Mouse (Mus musculus) forebrain, postnatal 0 days (tissue): ENCODE results near the gene Lrch1. TPM values are rescaled to one million over a fixed set of nuclear protein-coding genes. Genes with fewer than 3 reads are reported as not detected.

ENCODE experiments used
- ATAC-seq: fragments of 200-750 bp; cut with Nextera tagmentation; 2 replicates; pipeline ENCODE4 v1.8.0; 2017; ENCODE audit warnings: mild to moderate bottlenecking, moderate library complexity
- DNase-seq: peaks from one replicate; pipeline ENCODE4 v3.0.0-alpha.2; 2015
- H3K27ac ChIP-seq: fragments of 300-500 bp; sonication (generic); 2 replicates; pipeline ENCODE4 v1.5.1; 2014; ENCODE audit warnings: low read depth, mild to moderate bottlenecking, antibody characterized with exemption, low read length, moderate library complexity, mixed read lengths
- H3K27me3 ChIP-seq: fragments of 300-500 bp; sonication (generic); 2 replicates; pipeline ENCODE4 v1.6.1; 2014; ENCODE audit warnings: mild to moderate bottlenecking, low read length, mixed read lengths; ENCODE audit not compliant: insufficient read depth
- H3K36me3 ChIP-seq: fragments of 300-500 bp; sonication (generic); 2 replicates; pipeline ENCODE4 v1.6.1; 2014; ENCODE audit warnings: mild to moderate bottlenecking, moderate library complexity; ENCODE audit not compliant: insufficient read depth
- H3K4me1 ChIP-seq: fragments of 300-500 bp; sonication (generic); 2 replicates; pipeline ENCODE4 v1.6.1; 2014; ENCODE audit warnings: antibody characterized with exemption; ENCODE audit not compliant: insufficient read depth
- H3K4me2 ChIP-seq: fragments of 300-500 bp; sonication (generic); 2 replicates; pipeline ENCODE4 v1.6.1; 2014; ENCODE audit warnings: low read depth, mild to moderate bottlenecking, moderate library complexity
- H3K4me3 ChIP-seq: fragments of 300-500 bp; sonication (generic); 2 replicates; pipeline ENCODE4 v1.5.1; 2014; ENCODE audit warnings: low read depth, low read length, mixed read lengths
- H3K9ac ChIP-seq: fragments of 300-500 bp; sonication (generic); 2 replicates; pipeline ENCODE4 v1.6.1; 2014; ENCODE audit warnings: mild to moderate bottlenecking
- H3K9me3 ChIP-seq: fragments of 300-500 bp; sonication (generic); 2 replicates; pipeline ENCODE4 v1.6.1; 2016; ENCODE audit warnings: low read length
- CTCF ChIP-seq: sonication (generic); IDR thresholded peaks from 2 replicates; pipeline ENCODE4 v1.5.1; 2016; ENCODE audit warnings: antibody characterized with exemption, control low read depth, low read depth
- WGBS: fragments of 180-500 bp; shearing (Covaris S2); extraction: QIAGEN DNeasy Blood & Tissue Kit; methylation state at CpG from one replicate; pipeline ENCODE4 v1.1.7; 2014; 5-methylcytosine and 5-hydroxymethylcytosine counted together
- polyA plus RNA-seq: library from polyadenylated mRNA; unstranded; fragments of >200 nt; fragmentation: Nextera tagmentation; extraction: Ambion mirVana; gene quantifications from 2 replicates; pipeline ENCODE4 v1.2.1, GENCODE M21; 2015
- total RNA-seq: library from RNA; depleted of rRNA; stranded (reverse); fragments of >200 nt; gene quantifications from 2 replicates; pipeline ENCODE4 v1.2.3, GENCODE M21; 2014

Lrch1 gene
- total and polyA plus RNA-seq, 2 experiments from 2014 or later, result 12.7 to 20.8 TPM

GRCm38 (mm10) chr14:74794931-74795330, 152.7 kb downstream of the Lrch1 start:
- Histone ChIP-seq H3K36me3 (peaks cover 6% of the 10 kb centered on the region; the same call in 1 of the 2 replicates), H3K4me2 (no peak overlapping the region), H3K4me3 (no peak overlapping the region), H3K27ac (no peak overlapping the region), H3K9me3 (no peaks in the 10 kb centered on the region), H3K9ac (no peak overlapping the region), H3K4me1 (0 out of 2 replicates have a peak, but pooled peaks cover 11% of the 10 kb centered on the region), H3K27me3 (no peaks in the 10 kb centered on the region)
- no peak for TF ChIP-seq CTCF
- DNase-seq, result no peak
- ATAC-seq, result 0 out of 2 replicates have a peak, but pooled peaks have one; percentile 30
- WGBS, result 62% methylated on average over 12 of the region's 12 CpGs

GRCm38 (mm10) chr14:74792793-74793192, 154.9 kb downstream of the Lrch1 start:
- no peaks in the 10 kb centered on the region for H3K9me3 ChIP-seq

GRCm38 (mm10) chr14:74790535-74790934, 157.1 kb downstream of the Lrch1 start:
- no peak for ATAC-seq
- H3K4me2 ChIP-seq, result no peak overlapping the region
- H3K36me3 ChIP-seq, result peaks cover 10% of the 10 kb centered on the region
- H3K4me3 ChIP-seq, result no peak overlapping the region
- no peak for DNase-seq
- H3K27ac ChIP-seq, result no peak overlapping the region
- 67% methylated on average over 5 of the region's 5 CpGs for WGBS
- no peak overlapping the region for H3K9ac ChIP-seq
- TF ChIP-seq CTCF, result no peak
- H3K27me3 ChIP-seq, result no peaks in the 10 kb centered on the region
- H3K4me1 ChIP-seq, result no peaks in the 10 kb centered on the region
- H3K9me3 ChIP-seq, result no peaks in the 10 kb centered on the region

More at GRCm38 (mm10) chr14:74792793-74793192, 154.9 kb downstream of the Lrch1 start:
- H3K36me3 ChIP-seq, result peaks cover 6% of the 10 kb centered on the region; the same call in 1 of the 2 replicates
- no peak overlapping the region for H3K9ac ChIP-seq
- H3K27me3 ChIP-seq, result no peaks in the 10 kb centered on the region
- no peak overlapping the region for H3K27ac ChIP-seq
- ATAC-seq (no peak), DNase-seq (no peak)
- H3K4me3 ChIP-seq, result no peak overlapping the region
- H3K4me2 ChIP-seq, result no peak overlapping the region
- no peak for TF ChIP-seq CTCF
- 0 out of 2 replicates have a peak, but pooled peaks cover 3% of the 10 kb centered on the region for H3K4me1 ChIP-seq
- 80% methylated on average over 6 of the region's 6 CpGs for WGBS

- peaks cover 24% of the 10 kb centered on the region for H3K36me3 ChIP-seq
- no peaks in the 10 kb centered on the region for H3K4me1 ChIP-seq
- no peaks in the 10 kb centered on the region for H3K9me3 ChIP-seq
- H3K27ac ChIP-seq, result no peak overlapping the region
- peak; percentile 48 for TF ChIP-seq CTCF
- no peak overlapping the region for H3K9ac ChIP-seq
- no peak overlapping the region for H3K4me2 ChIP-seq
- WGBS, result 90% methylated on average over 8 of the region's 8 CpGs
- ATAC-seq (no peak), DNase-seq (no peak)
- H3K27me3 ChIP-seq, result no peaks in the 10 kb centered on the region
- H3K4me3 ChIP-seq, result no peak overlapping the region
Measured at GRCm38 (mm10) chr14:74788766-74789165, 158.9 kb downstream of the Lrch1 start.

DNA sequence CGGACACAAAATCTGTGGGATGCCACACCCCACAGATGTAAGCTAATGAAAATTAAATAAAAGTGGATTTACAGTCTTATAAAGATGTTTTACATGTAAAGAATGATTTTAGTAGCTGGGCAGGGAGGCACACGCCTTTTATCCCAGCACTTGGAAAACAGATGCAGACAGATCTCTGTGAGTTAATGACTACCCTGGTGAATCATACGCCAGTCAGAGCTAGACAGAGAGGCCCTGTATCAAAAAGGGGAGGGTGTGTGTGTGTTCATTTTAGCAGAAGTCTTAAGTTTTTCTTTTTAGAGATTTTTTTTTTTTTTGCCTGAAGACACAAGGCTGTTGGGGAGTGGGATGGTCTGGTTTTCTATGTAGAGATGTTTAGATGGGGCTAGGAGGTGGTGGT, 160.0 kb downstream of the Lrch1 start:
- H3K27ac ChIP-seq, result no peak overlapping the region
- no peaks in the 10 kb centered on the region for H3K4me1 ChIP-seq
- H3K9me3 ChIP-seq, result no peaks in the 10 kb centered on the region
- no peak overlapping the region for H3K4me3 ChIP-seq
- 71% methylated on average over 3 of the region's 3 CpGs for WGBS
- no peak for TF ChIP-seq CTCF
- H3K27me3 ChIP-seq, result no peaks in the 10 kb centered on the region
- no peak for ATAC-seq
- H3K4me2 ChIP-seq, result no peak overlapping the region
- H3K36me3 ChIP-seq, result peaks cover 25% of the 10 kb centered on the region
- no peak for DNase-seq
- no peak overlapping the region for H3K9ac ChIP-seq

DNA sequence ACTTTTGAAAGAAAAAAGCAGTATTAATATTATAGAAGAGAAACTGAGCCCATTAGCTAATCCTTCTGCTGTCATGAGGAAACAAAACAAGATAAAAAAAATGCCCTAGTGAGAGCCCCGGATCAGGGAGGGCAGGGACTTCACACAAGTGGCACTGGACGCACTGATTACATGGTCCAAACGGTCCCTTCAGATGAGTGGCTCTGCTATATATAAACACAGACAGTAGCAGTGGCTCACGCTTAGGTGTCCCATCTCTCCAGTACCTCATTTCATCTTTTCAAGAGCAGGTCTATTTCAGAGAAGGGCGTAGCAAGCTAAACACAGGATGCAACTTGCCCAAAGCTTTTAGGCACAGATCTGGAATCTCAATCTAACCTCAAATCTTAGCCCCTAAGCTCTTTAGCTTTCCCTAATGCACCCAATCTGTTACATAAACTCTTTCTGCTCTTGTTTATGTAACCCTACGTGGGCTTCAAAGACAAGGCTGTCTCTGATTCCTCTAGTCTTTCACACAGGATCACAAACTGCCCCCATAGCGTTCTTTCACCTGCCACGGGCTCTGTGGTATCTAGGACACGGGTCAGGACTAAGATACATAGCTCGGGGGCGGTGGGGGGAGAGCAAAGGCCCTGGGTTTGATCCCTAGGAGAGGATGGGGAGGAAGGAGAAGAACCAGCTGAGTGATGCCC, 163.3 kb downstream of the Lrch1 start:
- Histone ChIP-seq H3K27ac (no peak overlapping the region), H3K4me3 (no peak overlapping the region), H3K9me3 (no peaks in the 10 kb centered on the region), H3K9ac (no peak overlapping the region), H3K4me2 (no peak overlapping the region), H3K36me3 (peaks cover 24% of the 10 kb centered on the region), H3K27me3 (no peaks in the 10 kb centered on the region), H3K4me1 (no peaks in the 10 kb centered on the region)
- 91% methylated on average over 11 of the region's 11 CpGs for WGBS
- ATAC-seq, result no peak
- TF ChIP-seq CTCF, result no peak
- no peak for DNase-seq

- Histone ChIP-seq H3K4me2 (no peak overlapping the region), H3K36me3 (peaks cover 20% of the 10 kb centered on the region), H3K27me3 (no peaks in the 10 kb centered on the region), H3K4me3 (no peak overlapping the region), H3K9ac (no peak overlapping the region), H3K4me1 (no peaks in the 10 kb centered on the region), H3K9me3 (no peaks in the 10 kb centered on the region), H3K27ac (no peak overlapping the region)
- WGBS, result 64% methylated on average over 10 of the region's 10 CpGs
- no peak for TF ChIP-seq CTCF
- no peak for DNase-seq
- ATAC-seq, result no peak
Measured at GRCm38 (mm10) chr14:74774046-74774619, 173.5 kb downstream of the Lrch1 start.
